In the genomic region with DNA sequence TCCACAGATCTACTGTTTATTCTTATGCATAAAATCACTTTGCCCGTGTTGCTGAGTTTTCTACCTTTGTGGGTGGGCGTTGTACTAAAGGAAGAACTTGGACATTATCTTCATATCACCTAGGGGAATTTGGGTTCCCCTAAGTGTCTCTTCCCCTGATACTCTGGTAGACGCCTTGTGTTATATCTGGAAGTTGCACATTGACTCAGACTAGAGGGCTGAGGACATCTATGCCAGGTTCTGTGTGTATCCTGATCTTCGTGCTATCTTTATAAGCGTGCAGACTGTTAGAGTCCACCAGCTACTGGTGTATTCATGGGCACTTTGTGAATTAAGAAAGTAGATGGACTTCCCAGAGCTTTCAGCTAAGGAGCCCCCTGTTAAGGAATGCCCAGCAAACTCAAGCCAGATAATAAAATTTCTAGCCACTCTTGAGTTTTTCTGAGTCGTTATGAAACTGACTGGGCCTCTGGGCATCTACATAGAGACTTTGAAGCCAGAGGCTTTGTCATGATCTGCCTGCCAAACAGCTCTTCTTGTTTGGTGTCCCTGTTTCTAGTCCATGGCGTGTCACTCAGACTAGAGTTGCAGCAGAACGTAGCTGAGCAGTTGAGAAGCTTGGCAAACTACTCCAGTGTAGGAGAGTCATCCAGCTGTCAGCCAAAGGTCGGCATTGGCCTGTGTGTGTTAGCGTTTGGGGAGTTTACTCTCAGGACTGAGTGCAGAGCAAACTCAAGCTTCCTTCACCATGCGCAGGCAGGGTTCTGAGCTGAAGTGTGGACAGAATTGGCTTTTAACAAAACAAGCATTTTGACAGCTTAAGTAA, we compare ENCODE assay signal across 9 mouse cellular contexts. TPM values are rescaled to one million over a fixed set of nuclear protein-coding genes. Genes with fewer than 3 reads are reported as not detected.
DNase-seq lines count a peak whose midpoint lies in the region; ATAC-seq and TF ChIP-seq lines count a peak whose summit lies in the region.
"Had no signal": no experiment of that assay in that cellular context is flagged by ENCODE, and none has a peak within 500 bp of the region (broad histone marks: within the 10 kb centered on the region; RNA-seq: fewer than 3 reads in every experiment).

No protein-coding gene starts in this region.

- H3K9ac ChIP-seq in lung, embryonic 16.5 days (ENCODE audit: low read length), result 0 out of 2 replicates have a peak overlapping the region, but pooled peaks have one; percentile 12
- H3K9ac ChIP-seq in hindbrain, embryonic 14.5 days, result no peak overlapping the region
- no peak overlapping the region for H3K9ac ChIP-seq in hindbrain, embryonic 16.5 days (ENCODE audit: low read depth, low read length)
- H3K9ac ChIP-seq: limb, embryonic 12.5 days had no signal

- peaks cover 60% of the 10 kb centered on the region for H3K4me1 ChIP-seq in lung, embryonic 16.5 days (replicated peaks; ENCODE audit: control insufficient read depth, insufficient read depth, low read length)
- peaks cover 16% of the 10 kb centered on the region for H3K4me1 ChIP-seq in hindbrain, embryonic 14.5 days (replicated peaks; ENCODE audit: control insufficient read depth, insufficient read depth, low read length)
- peaks cover 13% of the 10 kb centered on the region for H3K4me1 ChIP-seq in hindbrain, embryonic 16.5 days (ENCODE audit: control insufficient read depth, insufficient read depth, low read depth, low read length)

- no peaks in the 10 kb centered on the region for H3K36me3 ChIP-seq in lung, embryonic 16.5 days (ENCODE audit: control insufficient read depth, insufficient read depth, low read length)
- H3K36me3 ChIP-seq in hindbrain, embryonic 14.5 days (replicated peaks; ENCODE audit: control insufficient read depth, insufficient read depth), result no peaks in the 10 kb centered on the region
- no peaks in the 10 kb centered on the region for H3K36me3 ChIP-seq in hindbrain, embryonic 16.5 days (ENCODE audit: control insufficient read depth, insufficient read depth, low read length)
- H3K36me3 ChIP-seq: limb, embryonic 12.5 days had no signal

- peak; percentile 82 for ATAC-seq in lung, embryonic 16.5 days (ENCODE audit: low read depth)
- no peak for ATAC-seq in hindbrain, embryonic 14.5 days (ENCODE audit: low FRiP score)
- ATAC-seq in hindbrain, embryonic 16.5 days, result no peak

- H3K4me3 ChIP-seq in gastrocnemius, adult 2 months, result peak overlapping the region; percentile 8; the same call in 1 of the 2 replicates
- peak overlapping the region; percentile 24; the same call in 1 of the 2 replicates for H3K4me3 ChIP-seq in lung, embryonic 16.5 days (ENCODE audit: low read length)
- H3K4me3 ChIP-seq in hindbrain, embryonic 14.5 days (replicated peaks; ENCODE audit: low read length), result no peak overlapping the region
- no peak overlapping the region for H3K4me3 ChIP-seq in hindbrain, embryonic 16.5 days (ENCODE audit: low read length)
- H3K4me3 ChIP-seq: limb, embryonic 12.5 days had no signal

- TF ChIP-seq CTCF in gastrocnemius, adult 2 months (IDR thresholded peaks at IDR 0.05), result no peak

- intact Hi-C loops in gastrocnemius, adult 2 months (cut with DNase I), result loop anchor here (2.0 to 10.0 kb wide), 3 partner anchors 26 to 114 kb away; partner anchors contain the start of gene Sfmbt1
- intact Hi-C loops in left cerebral cortex, postnatal 10 days (cut with DNase I), result no loop called here

- H3K27me3 ChIP-seq in lung, embryonic 16.5 days (ENCODE audit: control insufficient read depth, insufficient read depth, low read depth, low read length), result no peaks in the 10 kb centered on the region
- H3K27me3 ChIP-seq in hindbrain, embryonic 14.5 days (ENCODE audit: control insufficient read depth, insufficient read depth, low read length), result no peaks in the 10 kb centered on the region
- no peaks in the 10 kb centered on the region for H3K27me3 ChIP-seq in hindbrain, embryonic 16.5 days (replicated peaks; ENCODE audit: control insufficient read depth, insufficient read depth, low read length)
- H3K27me3 ChIP-seq: limb, embryonic 12.5 days had no signal

- peak; percentile 88 for DNase-seq in adipocyte (ENCODE audit: low spot score)
- DNase-seq in gastrocnemius, adult 2 months, result peak; percentile 82
- peak; percentile 24 for DNase-seq in kidney, adult 11 months
- no peak for DNase-seq in left cerebral cortex, postnatal 10 days (ENCODE audit: extremely low spot score in 1 of 2, low spot score in 2 of 2)
- DNase-seq in cerebellum, postnatal 4 days (ENCODE audit: low spot score in 2 of 2), result no peak
- DNase-seq in hindbrain, embryonic 14.5 days (ENCODE audit: low spot score), result no peak

- peak overlapping the region; percentile 84 for H3K27ac ChIP-seq in gastrocnemius, adult 2 months
- H3K27ac ChIP-seq in lung, embryonic 16.5 days (ENCODE audit: low read length), result peak overlapping the region; percentile 92
- no peak overlapping the region for H3K27ac ChIP-seq in hindbrain, embryonic 14.5 days
- H3K27ac ChIP-seq in hindbrain, embryonic 16.5 days (ENCODE audit: low read depth, low read length), result no peak overlapping the region
- H3K27ac ChIP-seq: limb, embryonic 12.5 days had no signal

- no peaks in the 10 kb centered on the region for H3K9me3 ChIP-seq in lung, embryonic 16.5 days (ENCODE audit: control insufficient read depth, low read length)
- no peaks in the 10 kb centered on the region for H3K9me3 ChIP-seq in hindbrain, embryonic 14.5 days (ENCODE audit: control insufficient read depth, low read length)
- H3K9me3 ChIP-seq in hindbrain, embryonic 16.5 days (ENCODE audit: control insufficient read depth, low read length), result no peaks in the 10 kb centered on the region
- H3K9me3 ChIP-seq: limb, embryonic 12.5 days had no signal

- WGBS in lung, embryonic 16.5 days, result 39% methylated on average over 11 of the region's 11 CpGs
- 88% methylated on average over 11 of the region's 11 CpGs for WGBS in hindbrain, embryonic 14.5 days
- WGBS in hindbrain, embryonic 16.5 days, result 83% methylated on average over 11 of the region's 11 CpGs

- peak overlapping the region; percentile 51 for H3K4me2 ChIP-seq in lung, embryonic 16.5 days (ENCODE audit: low read depth, low read length)
- H3K4me2 ChIP-seq in hindbrain, embryonic 14.5 days (replicated peaks), result no peak overlapping the region
- no peak overlapping the region for H3K4me2 ChIP-seq in hindbrain, embryonic 16.5 days (ENCODE audit: low read length)
- H3K4me2 ChIP-seq: limb, embryonic 12.5 days had no signal

RNA-seq across cellular contexts. Expression of gene Tmem110, which starts 3.5 kb away (rescaled TPM):
- total RNA-seq in gastrocnemius, adult 2 months (2021), result 10 to 100 TPM in 1 of 2 experiments, 1 to 10 TPM in 1; 6.2 to 12.6 TPM
- polyA plus RNA-seq in lung, embryonic 16.5 days (2015; fragmentation: Nextera tagmentation; extraction: Ambion mirVana), result 27.0 and 38.3 TPM in 2 replicates
- 10 to 100 TPM; 22.6 to 24.3 TPM for total RNA-seq in left cerebral cortex, postnatal 10 days (2021)
- 21.6 and 24.0 TPM in 2 replicates for polyA plus RNA-seq in hindbrain, embryonic 14.5 days (2014; fragmentation: Nextera tagmentation; extraction: Ambion mirVana)
- 19.6 and 21.9 TPM in 2 replicates for polyA plus RNA-seq in hindbrain, embryonic 16.5 days (2015; fragmentation: Nextera tagmentation; extraction: Ambion mirVana)

RNA-seq across cellular contexts. Expression of gene Mustn1, which starts 50.2 kb away (rescaled TPM):
- 10 to 100 TPM; 53.6 to 65.4 TPM for total RNA-seq in gastrocnemius, adult 2 months (2021)
- 9.9 and 12.6 TPM in 2 replicates for polyA plus RNA-seq in lung, embryonic 16.5 days (2015; fragmentation: Nextera tagmentation; extraction: Ambion mirVana)
- 1 to 10 TPM; 2.2 to 2.8 TPM for total RNA-seq in left cerebral cortex, postnatal 10 days (2021)
- 0.67 and 1.5 TPM in 2 replicates for polyA plus RNA-seq in hindbrain, embryonic 14.5 days (2014; fragmentation: Nextera tagmentation; extraction: Ambion mirVana)
- polyA plus RNA-seq in hindbrain, embryonic 16.5 days (2015; fragmentation: Nextera tagmentation; extraction: Ambion mirVana), result 1.3 and 2.6 TPM in 2 replicates

RNA-seq across cellular contexts. Expression of gene Itih4, which starts 57.4 kb away (rescaled TPM):
- under 1 TPM; 0.11 to 0.13 TPM for total RNA-seq in gastrocnemius, adult 2 months (2021)
- 0.59 and 3.7 TPM in 2 replicates for polyA plus RNA-seq in lung, embryonic 16.5 days (2015; fragmentation: Nextera tagmentation; extraction: Ambion mirVana)
- under 1 TPM in 1 of 2 experiments, not detected in 1; 0.32 TPM for total RNA-seq in left cerebral cortex, postnatal 10 days (2021)
- not detected in 2 replicates for polyA plus RNA-seq in hindbrain, embryonic 14.5 days (2014; fragmentation: Nextera tagmentation; extraction: Ambion mirVana)
- not detected in 2 replicates for polyA plus RNA-seq in hindbrain, embryonic 16.5 days (2015; fragmentation: Nextera tagmentation; extraction: Ambion mirVana)

Comparison
In these comparisons a context has a peak if more than half of its experiments do, and no peak if none do; other contexts are left out.
1. DNase-seq: peak in adipocyte (single experiment), gastrocnemius, adult 2 months (single experiment) and kidney, adult 11 months (single experiment); none in left cerebral cortex, postnatal 10 days (0 of 2), cerebellum, postnatal 4 days (0 of 2) and hindbrain, embryonic 14.5 days (single experiment).
2. H3K27ac ChIP-seq: peak in gastrocnemius, adult 2 months (single experiment) and lung, embryonic 16.5 days (single experiment); none in hindbrain, embryonic 14.5 days (single experiment) and hindbrain, embryonic 16.5 days (single experiment).
3. H3K4me3 ChIP-seq: peak in gastrocnemius, adult 2 months (single experiment) and lung, embryonic 16.5 days (single experiment); none in hindbrain, embryonic 14.5 days (single experiment) and hindbrain, embryonic 16.5 days (single experiment).